Mouse (Mus musculus) heart, embryonic 14.5 days (tissue): Measurements from ENCODE around the gene Mrto4. TPM values are rescaled to one million over a fixed set of nuclear protein-coding genes. Genes with fewer than 3 reads are reported as not detected.

ENCODE experiments used
- ATAC-seq: fragments of 200-750 bp; cut with Nextera tagmentation; 2 replicates; pipeline ENCODE4 v1.8.0; 2017; ENCODE audit warnings: low read depth, moderate TSS enrichment; ENCODE audit not compliant: insufficient number of reproducible peaks, insufficient read depth, low FRiP score
- H3K27ac ChIP-seq, 2 experiments: fragments of 200-500 bp in 1 of 2; fragments of 300-500 bp in 1 of 2; sonication (generic) in 1 of 2; replicated peaks in 1 of 2; 2 replicates each; pipeline ENCODE4 v1.5.1; 2012 to 2014; ENCODE audit warnings: low read depth in 2 of 2, low read length in 2 of 2, control low read depth in 1 of 2, mild to moderate bottlenecking in 1 of 2, mixed read lengths in 1 of 2; ENCODE audit not compliant: control insufficient read depth in 1 of 2, insufficient read depth in 1 of 2
- H3K27me3 ChIP-seq: fragments of 300-500 bp; sonication (generic); 2 replicates; pipeline ENCODE4 v1.6.1; 2014; ENCODE audit warnings: mild to moderate bottlenecking, low read length, control low read depth; ENCODE audit not compliant: control insufficient read depth, insufficient read depth
- H3K36me3 ChIP-seq: fragments of 300-500 bp; sonication (generic); 2 replicates; pipeline ENCODE4 v1.6.1; 2014; ENCODE audit warnings: mild to moderate bottlenecking, control low read depth, low read length, mixed read lengths; ENCODE audit not compliant: control insufficient read depth, insufficient read depth
- H3K4me1 ChIP-seq, 2 experiments: fragments of 200-500 bp in 1 of 2; fragments of 300-500 bp in 1 of 2; sonication (generic) in 1 of 2; 2 replicates each; pipeline ENCODE4 v1.6.1; 2012 to 2014; ENCODE audit warnings: low read length in 2 of 2, control low read depth in 1 of 2, mixed read lengths in 1 of 2; ENCODE audit not compliant: control insufficient read depth in 2 of 2, insufficient read depth in 2 of 2
- H3K4me2 ChIP-seq: fragments of 300-500 bp; sonication (generic); 2 replicates; pipeline ENCODE4 v1.6.1; 2014; ENCODE audit warnings: mild to moderate bottlenecking, low read length
- H3K4me3 ChIP-seq, 2 experiments: fragments of 200-500 bp in 1 of 2; fragments of 300-500 bp in 1 of 2; sonication (generic) in 1 of 2; 2 replicates each; pipeline ENCODE4 v1.5.1; 2012 to 2014; ENCODE audit warnings: low read length in 2 of 2, mild to moderate bottlenecking in 2 of 2, control low read depth in 1 of 2, low read depth in 1 of 2, moderate library complexity in 1 of 2; ENCODE audit not compliant: control insufficient read depth in 1 of 2, insufficient read depth in 1 of 2
- H3K9ac ChIP-seq: fragments of 300-500 bp; sonication (generic); 2 replicates; pipeline ENCODE4 v1.6.1; 2014; ENCODE audit warnings: mild to moderate bottlenecking, low read length
- H3K9me3 ChIP-seq: fragments of 300-500 bp; sonication (generic); 2 replicates; pipeline ENCODE4 v1.6.1; 2016; ENCODE audit warnings: low read length, control low read depth; ENCODE audit not compliant: control insufficient read depth
- WGBS: fragments of 180-500 bp; shearing (Covaris S2); extraction: QIAGEN DNeasy Blood & Tissue Kit; methylation state at CpG from one replicate; pipeline ENCODE4 v1.1.7; 2014; 5-methylcytosine and 5-hydroxymethylcytosine counted together
- polyA plus RNA-seq: library from polyadenylated mRNA; unstranded; fragments of >200 nt; fragmentation: Nextera tagmentation; extraction: Ambion mirVana; gene quantifications from 2 replicates; pipeline ENCODE4 v1.2.1, GENCODE M21; 2014

Gene Mrto4
- polyA plus RNA-seq, 1 experiment from 2014 or later, result 65.4 TPM

- Histone ChIP-seq H3K36me3 (peaks cover 17% of the 10 kb centered on the region), H3K27ac (peak overlapping the region in 1 of 2 experiments; percentile 56; a peak in 1 of 4 replicates), H3K4me2 (peak overlapping the region; percentile 94), H3K4me1 (peaks cover 6 to 24% of the 10 kb centered on the region in 2 experiments), H3K9me3 (no peaks in the 10 kb centered on the region), H3K9ac (peak overlapping the region; percentile 85), H3K4me3 (peak overlapping the region in 1 of 2 experiments; percentile 63; a peak in 3 of 4 replicates), H3K27me3 (no peaks in the 10 kb centered on the region)
- ATAC-seq, result no peak
- WGBS, result 37% methylated on average over 4 of the region's 4 CpGs
Measured at GRCm38 (mm10) chr4:139381452-139381845, 29.1 kb upstream of the Mrto4 start.

DNA sequence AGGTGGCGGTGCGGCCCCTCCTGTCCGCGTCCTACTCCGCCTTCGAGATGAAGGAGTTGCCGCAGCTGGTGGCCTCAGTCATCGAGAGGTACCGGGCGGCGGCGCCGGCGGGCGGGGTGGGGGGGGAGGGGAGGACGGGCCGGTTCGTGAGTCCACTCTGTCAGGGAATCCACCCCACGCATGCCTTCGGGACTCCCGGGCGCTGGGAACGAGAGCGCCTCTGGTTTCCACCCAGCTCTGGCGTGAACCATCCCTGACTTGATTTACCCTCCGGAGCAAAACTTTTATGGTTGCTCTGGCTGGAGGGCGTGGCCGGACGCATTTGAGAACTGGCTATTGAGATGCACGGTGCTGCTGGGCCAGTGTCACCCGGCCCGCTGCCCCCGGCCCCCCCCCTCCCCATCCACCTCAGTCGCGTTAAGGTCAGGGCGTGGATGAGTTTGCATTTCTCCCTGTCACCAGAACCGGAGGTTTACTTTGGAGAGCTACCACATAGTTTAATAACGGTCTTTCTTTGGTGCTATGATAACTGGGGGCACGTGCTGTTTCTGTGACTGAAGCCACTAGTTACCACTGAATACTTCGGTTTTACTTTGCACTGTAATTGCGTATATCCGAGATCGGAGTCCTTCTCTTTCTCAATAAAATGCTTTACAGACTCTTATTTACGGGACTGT is 28.5 kb upstream of the Mrto4 start:
- Histone ChIP-seq H3K36me3 (peaks cover 23% of the 10 kb centered on the region), H3K4me2 (peak overlapping the region; percentile 94), H3K27ac (peak overlapping the region; percentile 41 to 56; a peak in 3 of 4 replicates), H3K9ac (peak overlapping the region; percentile 85), H3K4me3 (peak overlapping the region; percentile 63 to 76), H3K9me3 (no peaks in the 10 kb centered on the region), H3K4me1 (peaks cover 6 to 23% of the 10 kb centered on the region in 2 experiments), H3K27me3 (no peaks in the 10 kb centered on the region)
- WGBS, result 3% methylated on average over 42 of the region's 44 CpGs
- ATAC-seq, result no peak; the same call in 1 of the 2 replicates

DNA sequence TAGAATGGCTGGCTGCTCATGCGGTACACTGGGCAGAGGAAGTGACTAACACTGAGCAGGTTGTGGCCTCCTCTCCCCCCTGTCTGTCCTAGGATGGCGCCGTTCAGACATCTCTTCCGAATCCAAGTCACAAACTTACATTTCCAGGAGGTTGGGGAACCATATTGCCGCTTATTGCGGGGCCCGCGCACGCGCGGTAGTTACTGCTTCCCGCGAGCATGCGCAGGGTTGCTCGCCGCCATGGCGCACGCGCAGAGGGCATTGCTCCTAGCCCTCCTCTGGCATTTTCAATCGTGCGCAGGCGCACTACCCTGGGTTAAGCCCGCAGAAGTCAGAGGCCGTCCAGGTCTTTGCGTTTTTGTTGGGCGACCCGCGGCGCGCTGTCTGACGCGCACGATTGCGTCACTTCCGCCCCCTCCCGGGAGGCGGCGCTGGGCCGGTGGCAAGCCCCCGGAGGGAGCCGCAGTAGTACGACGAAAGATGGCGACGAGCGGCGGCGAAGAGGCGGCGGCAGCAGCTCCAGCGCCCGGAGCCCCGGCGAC is 27.9 kb upstream of the Mrto4 start:
- Histone ChIP-seq H3K4me2 (peak overlapping the region; percentile 71), H3K4me3 (peak overlapping the region; percentile 63 to 76), H3K36me3 (peaks cover 29% of the 10 kb centered on the region), H3K27ac (peak overlapping the region; percentile 73 to 81), H3K9me3 (no peaks in the 10 kb centered on the region), H3K4me1 (peaks cover 6 to 21% of the 10 kb centered on the region in 2 experiments), H3K27me3 (no peaks in the 10 kb centered on the region), H3K9ac (peak overlapping the region; percentile 88)
- under 1% methylated on average over 52 of the region's 54 CpGs for WGBS
- peak; percentile 97 for ATAC-seq

DNA sequence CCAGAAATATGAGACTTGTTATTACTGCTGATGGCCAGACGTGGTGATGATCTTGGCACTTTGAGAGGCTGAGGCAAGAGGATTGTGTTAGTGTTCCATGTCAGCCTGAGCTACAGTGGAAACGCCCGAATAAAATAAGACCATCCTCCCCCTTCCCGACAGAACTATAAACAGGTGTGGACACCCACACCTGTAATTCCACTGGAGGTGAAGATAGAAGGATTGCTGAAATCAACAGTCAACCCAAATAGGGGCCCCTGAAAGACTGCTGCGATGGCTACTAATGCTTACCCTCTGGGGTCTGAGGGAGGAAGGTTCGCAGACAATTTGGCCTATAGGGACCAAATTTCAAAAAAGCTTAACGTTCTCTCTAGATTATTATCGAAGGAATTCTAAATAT is 27.3 kb upstream of the Mrto4 start:
- H3K27me3 ChIP-seq, result no peaks in the 10 kb centered on the region
- peaks cover 6 to 21% of the 10 kb centered on the region in 2 experiments for H3K4me1 ChIP-seq
- WGBS, result 12% methylated on average over 8 of the region's 8 CpGs
- H3K36me3 ChIP-seq, result peaks cover 34% of the 10 kb centered on the region
- ATAC-seq, result no peak
- peak overlapping the region; percentile 88 for H3K9ac ChIP-seq
- no peaks in the 10 kb centered on the region for H3K9me3 ChIP-seq
- H3K4me3 ChIP-seq, result peak overlapping the region; percentile 60 to 63
- peak overlapping the region in 1 of 2 experiments; percentile 81; a peak in 2 of 4 replicates for H3K27ac ChIP-seq
- H3K4me2 ChIP-seq, result peak overlapping the region; percentile 71

DNA sequence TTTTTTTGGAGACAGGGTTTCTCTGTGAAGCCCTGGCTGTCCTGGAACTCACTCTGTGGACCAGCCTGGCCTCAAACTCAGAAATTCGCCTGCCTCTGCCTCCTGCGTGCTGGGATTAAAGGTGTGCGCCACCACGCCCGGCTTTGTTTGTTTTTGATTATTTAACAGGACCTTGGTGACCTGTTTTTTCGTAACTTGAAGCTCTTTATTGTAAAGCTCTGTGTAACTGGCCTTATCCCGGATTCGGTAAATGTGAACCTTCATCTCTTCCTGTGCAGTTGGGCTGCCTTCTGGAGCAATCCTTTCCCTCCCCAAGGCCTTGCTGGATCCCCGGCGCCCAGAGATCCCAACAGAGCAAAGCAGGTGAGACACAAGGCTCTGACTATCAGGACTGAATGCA is 21.2 kb upstream of the Mrto4 start:
- Histone ChIP-seq H3K9ac (no peak overlapping the region), H3K4me3 (no peak overlapping the region), H3K36me3 (peaks cover 94% of the 10 kb centered on the region), H3K4me1 (no peaks in the 10 kb centered on the region), H3K9me3 (no peaks in the 10 kb centered on the region), H3K27me3 (no peaks in the 10 kb centered on the region), H3K27ac (no peak overlapping the region), H3K4me2 (no peak overlapping the region)
- ATAC-seq, result no peak
- 89% methylated on average over 10 of the region's 10 CpGs for WGBS

DNA sequence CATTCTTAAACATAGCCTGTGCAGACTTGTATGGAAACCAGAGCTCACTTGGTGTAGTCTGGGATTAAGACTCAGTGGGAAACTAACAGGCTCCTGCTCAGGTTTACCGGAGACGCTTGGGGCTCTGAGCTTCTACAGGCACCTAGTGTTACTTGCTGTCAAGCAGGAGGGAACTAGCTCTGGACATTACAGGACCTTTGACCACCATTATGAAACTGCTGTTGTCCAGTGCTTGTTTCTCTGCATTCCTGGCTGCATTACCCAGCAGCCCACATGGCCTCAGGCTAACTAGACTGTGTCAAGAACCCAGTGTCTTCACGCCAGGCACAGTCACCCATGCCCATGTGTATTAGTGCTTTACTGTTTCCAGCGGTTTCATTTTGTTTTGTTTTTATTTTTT is 20.8 kb upstream of the Mrto4 start:
- Histone ChIP-seq H3K4me2 (no peak overlapping the region), H3K4me3 (no peak overlapping the region), H3K9ac (no peak overlapping the region), H3K27ac (no peak overlapping the region), H3K9me3 (no peaks in the 10 kb centered on the region), H3K27me3 (no peaks in the 10 kb centered on the region), H3K36me3 (peaks cover 97% of the 10 kb centered on the region), H3K4me1 (no peaks in the 10 kb centered on the region)
- 93% methylated on average over 4 of the region's 4 CpGs for WGBS
- ATAC-seq, result no peak

DNA sequence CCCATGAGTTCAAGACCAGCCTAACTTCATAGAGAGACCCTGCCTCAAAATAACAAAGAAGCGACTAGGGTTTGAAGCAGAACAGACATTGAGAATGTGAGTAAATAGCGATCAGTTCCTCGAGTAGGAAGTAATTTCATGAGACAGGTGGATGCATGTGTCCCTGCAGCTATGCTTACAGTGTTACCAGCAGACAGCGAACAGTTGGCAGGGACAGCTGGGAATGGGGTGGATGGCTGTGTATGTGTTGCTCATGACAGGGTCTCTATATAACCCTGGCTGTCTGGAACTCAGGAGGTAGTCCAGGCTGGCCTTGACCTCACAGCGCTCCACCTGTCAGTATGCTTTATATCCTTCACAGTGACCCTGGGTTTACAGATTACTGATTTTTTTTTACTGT is 15.7 kb upstream of the Mrto4 start:
- Histone ChIP-seq H3K4me1 (no peaks in the 10 kb centered on the region), H3K4me3 (no peak overlapping the region), H3K4me2 (no peak overlapping the region), H3K27me3 (no peaks in the 10 kb centered on the region), H3K36me3 (peaks cover 97% of the 10 kb centered on the region), H3K27ac (no peak overlapping the region), H3K9me3 (no peaks in the 10 kb centered on the region), H3K9ac (no peak overlapping the region)
- 95% methylated on average over 5 of the region's 5 CpGs for WGBS
- no peak for ATAC-seq
